Mouse (Mus musculus) midbrain, embryonic 13.5 days (tissue): Measurements from ENCODE around the gene Eif2d. TPM values are rescaled to one million over a fixed set of nuclear protein-coding genes. Genes with fewer than 3 reads are reported as not detected.

Source experiments
- ATAC-seq: fragments of 200-750 bp; cut with Nextera tagmentation; 2 replicates; pipeline ENCODE4 v1.8.0; 2017; ENCODE audit warnings: mild to moderate bottlenecking, moderate TSS enrichment, moderate library complexity
- H3K27ac ChIP-seq: fragments of 300-500 bp; sonication (generic); 2 replicates; pipeline ENCODE4 v1.5.1; 2015; ENCODE audit warnings: inconsistent platforms, mild to moderate bottlenecking, moderate library complexity
- H3K27me3 ChIP-seq: fragments of 300-500 bp; sonication (generic); 2 replicates; pipeline ENCODE4 v1.6.1; 2015; ENCODE audit warnings: mild to moderate bottlenecking, inconsistent platforms
- H3K36me3 ChIP-seq: fragments of 300-500 bp; sonication (generic); 2 replicates; pipeline ENCODE4 v1.6.1; 2015; ENCODE audit warnings: mild to moderate bottlenecking, inconsistent platforms
- H3K4me1 ChIP-seq: fragments of 300-500 bp; sonication (generic); replicated peaks from 2 replicates; pipeline ENCODE4 v1.6.1; 2015; ENCODE audit warnings: inconsistent platforms
- H3K4me2 ChIP-seq: fragments of 300-500 bp; sonication (generic); replicated peaks from 2 replicates; pipeline ENCODE4 v1.6.1; 2015; ENCODE audit warnings: moderate library complexity, mild to moderate bottlenecking, inconsistent platforms
- H3K4me3 ChIP-seq: fragments of 300-500 bp; sonication (generic); replicated peaks from 2 replicates; pipeline ENCODE4 v1.5.1; 2015; ENCODE audit warnings: mild to moderate bottlenecking, inconsistent platforms
- H3K9ac ChIP-seq: fragments of 300-500 bp; sonication (generic); replicated peaks from 2 replicates; pipeline ENCODE4 v1.6.1; 2015; ENCODE audit warnings: mild to moderate bottlenecking, inconsistent platforms
- H3K9me3 ChIP-seq: fragments of 300-500 bp; sonication (generic); 2 replicates; pipeline ENCODE4 v1.6.1; 2016; ENCODE audit warnings: mild to moderate bottlenecking, inconsistent platforms
- WGBS: fragments of 180-500 bp; shearing (Covaris S2); methylation state at CpG from one replicate; pipeline ENCODE4 v1.1.7; 2015; 5-methylcytosine and 5-hydroxymethylcytosine counted together
- polyA plus RNA-seq: library from polyadenylated mRNA; unstranded; fragments of >200 nt; fragmentation: Nextera tagmentation; extraction: Ambion mirVana; gene quantifications from 2 replicates; pipeline ENCODE4 v1.2.1, GENCODE M21; 2015

Eif2d gene
- polyA plus RNA-seq, result 49.3 and 53.8 TPM in 2 replicates

- WGBS, result 0% methylated on average over 27 of the region's 27 CpGs
- ATAC-seq, result peak; percentile 99
- H3K4me2 ChIP-seq, result peak within 1 kb of the TSS; percentile 68
Measured at GRCm38 (mm10) chr1:131153018-131153629, at the start of gene Eif2d. Gene Eif2d (plus strand): TSS chr1:131153181.

GRCm38 (mm10) chr1:131103776-131104424 is 49.1 kb upstream of the Eif2d start:
- ATAC-seq, result no peak
- WGBS, result 88% methylated on average over 10 of the region's 10 CpGs

More at GRCm38 (mm10) chr1:131153018-131153629, at the start of gene Eif2d:
- Histone ChIP-seq H3K27ac (no peak within 1 kb of the TSS), H3K4me3 (peak within 1 kb of the TSS; percentile 64), H3K36me3 (peaks cover 4% of the 10 kb centered on the region), H3K9me3 (no peaks in the 10 kb centered on the region), H3K9ac (peak within 1 kb of the TSS; percentile 73), H3K27me3 (0 out of 2 replicates have a peak, but pooled peaks cover 5% of the 10 kb centered on the region), H3K4me1 (peaks cover 14% of the 10 kb centered on the region)

GRCm38 (mm10) chr1:131107575-131108308 is 45.2 kb upstream of the Eif2d start:
- Histone ChIP-seq H3K4me1 (no peaks in the 10 kb centered on the region), H3K27me3 (no peaks in the 10 kb centered on the region), H3K9ac (no peak overlapping the region), H3K36me3 (no peaks in the 10 kb centered on the region), H3K9me3 (no peaks in the 10 kb centered on the region), H3K27ac (no peak overlapping the region), H3K4me2 (no peak overlapping the region), H3K4me3 (no peak overlapping the region)
- 74% methylated on average over 10 of the region's 10 CpGs for WGBS
- ATAC-seq, result no peak

More at GRCm38 (mm10) chr1:131103776-131104424, 49.1 kb upstream of the Eif2d start:
- Histone ChIP-seq H3K4me1 (no peaks in the 10 kb centered on the region), H3K9me3 (no peaks in the 10 kb centered on the region), H3K27me3 (no peaks in the 10 kb centered on the region), H3K4me3 (no peak overlapping the region), H3K27ac (no peak overlapping the region), H3K4me2 (no peak overlapping the region), H3K36me3 (no peaks in the 10 kb centered on the region), H3K9ac (no peak overlapping the region)

- WGBS, result 84% methylated on average over 12 of the region's 12 CpGs
Measured at GRCm38 (mm10) chr1:131110525-131111106, 42.4 kb upstream of the Eif2d start.

GRCm38 (mm10) chr1:131112576-131112975 is 40.4 kb upstream of the Eif2d start:
- Histone ChIP-seq H3K4me1 (peaks cover 12% of the 10 kb centered on the region), H3K27ac (no peak overlapping the region), H3K36me3 (no peaks in the 10 kb centered on the region), H3K9ac (no peak overlapping the region), H3K9me3 (no peaks in the 10 kb centered on the region), H3K4me2 (no peak overlapping the region), H3K27me3 (no peaks in the 10 kb centered on the region), H3K4me3 (no peak overlapping the region)
- ATAC-seq, result no peak
- WGBS, result 52% methylated on average over 6 of the region's 6 CpGs

More at GRCm38 (mm10) chr1:131110525-131111106, 42.4 kb upstream of the Eif2d start:
- ATAC-seq, result no peak
- no peak overlapping the region for H3K27ac ChIP-seq
- H3K27me3 ChIP-seq, result no peaks in the 10 kb centered on the region
- no peak overlapping the region for H3K4me2 ChIP-seq
- no peaks in the 10 kb centered on the region for H3K9me3 ChIP-seq
- no peak overlapping the region for H3K9ac ChIP-seq
- no peaks in the 10 kb centered on the region for H3K4me1 ChIP-seq
- no peaks in the 10 kb centered on the region for H3K36me3 ChIP-seq
- no peak overlapping the region for H3K4me3 ChIP-seq

- Histone ChIP-seq H3K4me1 (peaks cover 12% of the 10 kb centered on the region), H3K4me3 (no peak overlapping the region), H3K36me3 (no peaks in the 10 kb centered on the region), H3K27me3 (no peaks in the 10 kb centered on the region), H3K9me3 (no peaks in the 10 kb centered on the region), H3K9ac (no peak overlapping the region), H3K4me2 (no peak overlapping the region), H3K27ac (no peak overlapping the region)
- ATAC-seq, result peak; percentile 57; the same call in 1 of the 2 replicates
- WGBS, result 23% methylated on average over 6 of the region's 6 CpGs
Measured at GRCm38 (mm10) chr1:131115932-131116331, 37.0 kb upstream of the Eif2d start.

GRCm38 (mm10) chr1:131116430-131117011 is 36.5 kb upstream of the Eif2d start:
- Histone ChIP-seq H3K36me3 (no peaks in the 10 kb centered on the region), H3K4me2 (no peak overlapping the region; the same call in 1 of the 2 replicates), H3K4me1 (peaks cover 12% of the 10 kb centered on the region), H3K9me3 (no peaks in the 10 kb centered on the region), H3K9ac (0 out of 2 replicates have a peak overlapping the region, but pooled peaks have one; percentile 23), H3K27ac (peak overlapping the region; percentile 84), H3K27me3 (no peaks in the 10 kb centered on the region), H3K4me3 (no peak overlapping the region)
- WGBS, result 49% methylated on average over 13 of the region's 13 CpGs
- peak; percentile 69 for ATAC-seq

- ATAC-seq, result no peak
- Histone ChIP-seq H3K36me3 (no peaks in the 10 kb centered on the region), H3K4me3 (no peak overlapping the region), H3K9ac (no peak overlapping the region), H3K4me1 (peaks cover 12% of the 10 kb centered on the region), H3K4me2 (no peak overlapping the region), H3K27me3 (no peaks in the 10 kb centered on the region), H3K9me3 (no peaks in the 10 kb centered on the region), H3K27ac (no peak overlapping the region)
- WGBS, result 71% methylated on average over 10 of the region's 10 CpGs
Measured at GRCm38 (mm10) chr1:131118530-131118929, 34.5 kb upstream of the Eif2d start.

GRCm38 (mm10) chr1:131119026-131119425 is 34.0 kb upstream of the Eif2d start:
- H3K4me3 ChIP-seq, result no peak overlapping the region
- no peak overlapping the region for H3K4me2 ChIP-seq
- no peak overlapping the region for H3K9ac ChIP-seq
- no peaks in the 10 kb centered on the region for H3K9me3 ChIP-seq
- peaks cover 12% of the 10 kb centered on the region for H3K4me1 ChIP-seq
- no peak for ATAC-seq
- WGBS, result 71% methylated on average over 2 of the region's 2 CpGs
- H3K27me3 ChIP-seq, result no peaks in the 10 kb centered on the region
- no peak overlapping the region for H3K27ac ChIP-seq
- no peaks in the 10 kb centered on the region for H3K36me3 ChIP-seq

GRCm38 (mm10) chr1:131121987-131122386 is 31.0 kb upstream of the Eif2d start:
- Histone ChIP-seq H3K27ac (no peak overlapping the region), H3K9ac (no peak overlapping the region), H3K36me3 (peaks cover 12% of the 10 kb centered on the region), H3K4me3 (no peak overlapping the region), H3K4me2 (no peak overlapping the region), H3K27me3 (no peaks in the 10 kb centered on the region), H3K4me1 (peaks cover 5% of the 10 kb centered on the region), H3K9me3 (no peaks in the 10 kb centered on the region)
- WGBS, result 38% methylated on average over 3 of the region's 3 CpGs
- ATAC-seq, result no peak

GRCm38 (mm10) chr1:131123522-131124265 is 29.3 kb upstream of the Eif2d start:
- Histone ChIP-seq H3K27me3 (no peaks in the 10 kb centered on the region), H3K4me1 (no peaks in the 10 kb centered on the region), H3K4me2 (no peak overlapping the region), H3K36me3 (peaks cover 29% of the 10 kb centered on the region), H3K9me3 (no peaks in the 10 kb centered on the region), H3K4me3 (no peak overlapping the region), H3K9ac (no peak overlapping the region), H3K27ac (no peak overlapping the region)
- WGBS, result 70% methylated on average over 10 of the region's 10 CpGs
- no peak for ATAC-seq
